Mouse (Mus musculus) MN1 (cell line): ENCODE results near the gene Matn4.

ENCODE experiments used
- DNase-seq: peaks from one replicate; pipeline ENCODE4 v3.0.0-alpha.2; 2016; ENCODE audit warnings: low spot score

The Matn4 gene

DNA sequence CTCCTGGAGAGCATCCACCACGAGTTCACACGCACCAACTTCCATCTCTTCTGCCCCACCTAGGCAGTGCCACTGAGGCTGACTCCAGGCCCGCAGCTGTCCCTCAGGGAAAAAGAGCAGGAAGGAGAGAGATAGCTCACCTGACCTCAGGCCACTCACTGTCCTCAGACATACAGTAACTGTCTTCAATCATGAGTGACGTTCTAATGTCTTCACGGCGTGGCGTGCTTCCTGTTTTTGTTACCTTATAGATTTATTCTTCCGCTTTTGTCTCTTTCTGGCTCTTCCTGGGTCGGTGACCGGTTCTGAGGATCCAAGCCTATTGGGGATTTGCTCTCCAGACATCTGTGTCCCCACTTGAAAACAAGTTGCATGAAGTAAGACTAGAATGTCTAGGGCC is 9.6 kb upstream of the Matn4 start:
- DNase-seq: no peak

DNA sequence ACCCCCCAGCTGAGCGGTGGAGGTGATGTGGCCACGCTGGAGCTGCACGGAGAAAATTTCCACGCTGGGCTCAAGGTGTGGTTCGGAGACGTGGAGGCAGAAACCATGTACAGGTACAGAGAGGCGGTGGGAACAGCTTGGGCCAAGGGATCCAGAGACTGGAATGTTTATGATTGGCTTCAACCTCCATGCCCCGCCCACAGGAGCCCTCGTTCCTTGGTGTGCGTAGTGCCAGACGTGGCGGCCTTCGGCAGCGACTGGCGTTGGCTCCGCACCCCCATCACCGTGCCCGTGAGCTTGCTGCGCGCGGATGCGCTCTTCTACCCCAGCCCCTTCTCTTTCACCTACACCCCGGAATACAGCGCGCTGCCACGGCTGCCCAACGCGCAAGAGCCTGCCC is 9.2 kb upstream of the Matn4 start:
- DNase-seq: no peak

DNA sequence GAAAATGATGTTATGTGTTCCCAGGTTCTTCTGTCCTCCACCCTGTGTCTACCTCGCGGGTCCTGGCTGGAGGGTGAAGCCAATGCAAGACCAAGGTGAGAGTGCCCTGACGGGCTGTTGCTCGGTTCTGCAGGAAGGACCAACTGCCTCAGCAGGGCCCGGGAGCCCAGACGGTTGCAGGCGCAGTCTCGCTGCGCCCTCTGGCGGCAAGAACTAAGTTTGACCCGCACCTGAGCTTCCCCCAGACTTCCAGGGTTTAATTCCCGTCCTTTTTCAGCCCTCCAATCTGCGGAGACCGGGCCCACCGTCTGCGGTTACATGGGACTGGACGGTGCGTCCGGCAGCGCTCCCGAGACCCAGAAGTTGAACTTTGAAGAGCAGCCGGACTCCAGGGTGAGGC is 2.7 kb upstream of the Matn4 start:
- peak; percentile 77 for DNase-seq

DNA sequence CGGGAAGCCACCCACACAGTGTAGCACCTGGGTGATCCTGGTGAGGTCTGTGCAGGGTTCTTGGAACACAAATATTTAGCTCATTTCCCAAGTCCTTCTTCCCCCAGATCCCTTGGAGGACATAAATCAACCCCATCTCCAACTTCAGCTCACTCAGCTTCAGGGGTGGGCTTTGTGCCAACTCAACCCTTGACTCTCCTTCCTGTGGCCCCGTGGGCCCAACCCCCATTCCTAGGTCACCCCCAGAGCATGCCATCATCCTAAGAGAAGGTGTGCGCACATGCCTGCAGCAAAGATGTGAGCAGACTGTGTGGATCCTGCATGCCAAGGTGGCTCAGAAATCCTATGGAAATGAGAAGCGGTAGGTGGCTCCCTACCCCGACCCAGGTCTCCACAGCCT is 559 bp upstream of the Matn4 start:
- DNase-seq: no peak

DNA sequence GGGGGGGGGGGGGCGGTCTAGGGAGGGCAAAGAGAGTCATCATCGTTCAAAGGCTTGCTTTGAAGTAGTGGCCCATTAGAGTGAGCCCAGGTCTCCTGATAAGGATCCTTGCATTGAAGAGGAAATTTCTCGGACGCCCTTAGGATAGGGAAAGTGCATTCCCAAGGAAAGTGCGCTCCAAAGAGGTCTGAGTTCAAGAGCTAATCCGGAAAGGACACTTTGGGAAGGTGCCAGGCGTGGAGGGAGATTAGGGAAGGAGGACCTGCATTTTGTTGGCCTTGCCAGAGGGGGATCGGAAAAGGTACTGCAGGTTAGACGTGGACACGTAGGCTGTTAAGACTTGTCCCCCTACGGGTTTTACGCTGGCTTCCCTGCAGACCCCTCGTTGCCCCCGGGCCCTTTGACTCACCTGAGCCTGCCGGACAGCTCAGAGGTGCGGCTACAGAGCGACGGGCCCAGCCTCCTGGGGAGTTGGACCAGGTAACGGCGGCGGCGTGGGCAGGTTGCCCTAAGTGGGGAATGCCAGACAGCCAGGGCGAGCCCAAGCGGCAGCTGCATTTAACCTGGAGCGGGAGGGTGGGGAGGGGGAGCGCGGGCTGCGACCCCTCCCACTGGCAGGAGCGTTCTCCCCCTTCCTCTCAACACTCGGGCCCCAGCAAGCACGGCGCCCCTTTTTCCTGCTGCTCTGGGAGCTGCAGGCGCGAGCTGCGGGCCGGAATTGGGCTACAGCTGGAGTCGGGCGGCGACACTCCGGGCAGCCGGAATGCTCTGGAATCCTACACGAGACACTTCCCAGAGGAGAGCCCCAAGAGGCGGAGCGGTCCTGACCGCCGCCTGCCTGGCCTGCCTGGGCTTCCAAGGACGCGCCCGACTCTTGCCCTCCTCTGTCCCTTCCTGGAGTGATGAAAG is 624 bp downstream of the Matn4 start:
- DNase-seq: no peak

DNA sequence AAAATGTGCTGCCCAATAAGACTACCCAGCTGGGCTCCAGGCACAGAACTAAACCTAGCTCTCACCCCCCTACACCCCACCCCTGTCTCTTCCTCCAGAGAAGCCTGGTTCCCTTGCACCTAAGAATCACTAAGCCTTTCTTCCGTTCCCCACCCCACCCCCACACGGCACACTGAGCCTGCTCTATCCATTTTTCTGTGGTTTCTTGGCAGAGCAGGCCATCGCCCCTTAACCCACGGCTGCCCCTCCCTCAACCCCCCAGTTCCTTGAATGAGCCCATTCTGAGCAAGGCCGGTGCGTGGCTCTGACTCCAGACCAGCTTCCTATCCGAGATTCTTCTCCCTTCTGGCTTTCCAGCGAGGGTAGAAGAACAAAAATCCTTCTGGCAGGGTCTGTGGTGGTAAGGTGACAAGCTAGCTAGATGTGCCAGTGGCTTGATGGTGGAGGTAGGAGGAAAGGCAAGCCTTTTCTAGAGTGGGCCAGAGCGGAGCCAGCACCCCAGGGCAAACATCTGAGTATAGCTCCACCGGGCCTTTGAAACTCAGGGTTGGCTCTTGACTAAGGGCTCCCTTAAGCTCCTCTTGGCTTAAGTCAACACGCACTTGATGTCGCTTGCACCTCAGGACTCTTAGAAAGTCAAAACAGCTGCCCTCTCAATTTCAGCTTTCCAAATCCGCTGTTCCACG is 1.4 kb downstream of the Matn4 start:
- DNase-seq: no peak

DNA sequence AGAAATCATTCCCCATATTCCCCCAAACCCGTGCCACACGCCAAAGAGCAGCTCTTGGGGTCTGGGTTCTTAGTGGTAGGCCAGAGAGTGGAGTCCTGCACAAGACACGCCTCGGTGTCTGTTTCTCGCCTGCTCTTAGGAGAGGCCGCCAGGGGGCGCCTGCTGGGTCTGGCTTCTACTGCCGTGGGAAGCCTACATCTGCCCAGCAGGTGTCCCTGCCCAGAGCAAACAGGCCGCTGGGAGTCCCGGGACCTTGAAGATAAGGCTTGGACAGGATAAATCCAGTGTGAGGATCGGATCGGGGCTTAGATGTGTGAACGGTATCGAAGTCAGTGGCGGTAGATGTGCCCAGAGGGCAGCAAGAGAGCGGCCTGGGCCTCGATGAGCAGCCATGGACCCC is 2.1 kb downstream of the Matn4 start, which contains the start of gene Rbpjl:
Gene Rbpjl, plus strand, starts transcription at position 236 of the 400 bp plus-strand sequence.
- DNase-seq: no peak

DNA sequence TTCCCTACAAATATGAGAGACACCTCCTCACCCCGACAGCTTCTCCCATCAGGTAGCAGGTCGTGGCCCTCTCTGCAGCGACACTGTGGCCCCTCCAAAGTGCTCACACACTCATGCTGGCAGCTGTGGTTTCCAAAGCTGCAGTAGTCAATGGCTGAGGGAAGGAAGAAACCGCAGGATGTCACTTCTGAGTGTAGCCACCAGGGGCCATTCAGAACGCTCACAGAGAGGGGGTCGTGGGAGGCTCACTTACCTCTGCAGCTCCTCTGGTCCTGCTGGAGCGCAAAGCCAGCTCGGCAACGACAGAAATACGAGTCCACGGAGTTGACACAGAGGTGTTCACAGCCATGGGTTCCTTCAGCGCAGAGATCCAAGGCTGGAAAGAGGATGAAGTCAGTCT is 8.0 kb downstream of the Matn4 start:
- DNase-seq: no peak

DNA sequence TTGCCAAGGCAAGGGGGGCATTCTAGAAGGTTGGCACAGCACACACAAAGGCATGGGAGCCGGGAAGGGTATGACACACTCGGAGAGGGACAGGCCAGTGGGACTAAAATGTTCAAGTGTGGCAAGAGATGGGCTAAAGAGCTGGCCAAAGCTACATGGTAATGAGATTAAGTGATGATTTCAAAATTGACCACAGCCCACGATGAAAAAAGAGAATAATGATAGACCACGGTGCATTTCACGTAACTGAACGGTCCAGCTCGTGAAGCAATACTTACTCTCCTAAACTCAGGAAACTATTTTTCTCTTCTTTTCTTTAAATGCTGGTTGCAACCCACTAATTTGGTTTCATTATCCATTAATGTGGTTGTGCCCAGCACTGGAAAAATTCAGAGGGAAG is 8.9 kb downstream of the Matn4 start:
- no peak for DNase-seq

DNA sequence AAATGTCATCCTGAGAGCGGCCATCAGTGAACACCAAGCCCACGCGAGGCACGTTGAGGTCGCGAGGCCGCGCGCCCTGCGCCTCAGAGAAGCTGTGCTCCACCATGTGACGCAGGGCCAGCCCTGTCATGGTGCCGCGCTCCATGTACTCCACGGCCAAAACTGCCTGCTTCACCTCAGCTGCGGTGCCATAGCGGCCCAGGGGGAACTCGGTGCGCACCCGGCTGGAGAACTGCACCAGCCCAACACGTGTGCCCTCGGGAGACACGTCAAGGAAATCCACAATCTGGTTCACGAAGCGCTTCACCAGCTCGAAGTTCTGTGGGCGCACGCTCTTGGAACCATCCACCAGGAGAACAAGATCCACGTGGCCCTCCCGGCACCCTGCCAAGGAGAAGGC is 11.8 kb downstream of the Matn4 start:
- no peak for DNase-seq

DNA sequence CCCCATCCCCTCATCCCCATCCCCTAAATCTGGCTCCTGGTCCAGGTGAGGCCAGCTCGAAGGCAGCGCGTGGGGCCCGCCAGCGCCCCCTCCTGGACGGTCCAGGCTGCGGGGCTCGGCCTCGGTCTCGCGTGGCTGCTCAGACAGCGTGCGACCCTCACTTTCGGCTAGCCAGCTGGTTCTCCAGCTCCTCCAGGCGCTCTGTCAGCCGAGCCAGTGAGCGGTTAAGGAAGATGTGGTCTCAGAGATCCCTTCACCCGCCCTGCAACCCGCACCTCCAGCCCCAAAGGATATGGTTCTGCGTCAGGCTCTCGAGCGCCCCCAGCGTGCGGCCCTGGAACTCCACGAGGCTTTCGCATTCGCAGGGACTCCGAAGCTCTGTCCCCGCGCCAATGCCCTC is 15.5 kb downstream of the Matn4 start:
- DNase-seq: no peak

DNA sequence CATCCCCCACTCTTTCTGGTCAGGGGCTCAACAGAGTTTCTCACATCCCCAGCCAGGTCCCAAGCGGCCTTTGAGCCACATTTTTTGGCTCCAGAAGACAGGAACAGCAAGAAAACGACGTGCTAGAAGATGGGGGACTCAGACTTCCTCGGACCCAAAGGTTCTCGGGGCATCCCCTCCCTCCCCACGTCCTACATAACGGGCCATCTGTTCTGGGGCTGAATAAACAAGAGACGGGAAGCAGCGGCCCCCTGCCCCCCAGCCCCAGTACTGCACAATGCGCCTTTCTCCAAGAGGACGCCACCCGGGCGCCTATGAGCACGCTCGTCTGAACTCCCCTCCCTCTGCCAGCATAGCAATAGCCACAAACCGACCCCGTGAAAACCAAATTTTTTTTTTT is 15.9 kb downstream of the Matn4 start, which contains the start of gene Slpi:
Gene Slpi, minus strand, starts transcription at position 76 of the 400 bp plus-strand sequence.
- no peak for DNase-seq

DNA sequence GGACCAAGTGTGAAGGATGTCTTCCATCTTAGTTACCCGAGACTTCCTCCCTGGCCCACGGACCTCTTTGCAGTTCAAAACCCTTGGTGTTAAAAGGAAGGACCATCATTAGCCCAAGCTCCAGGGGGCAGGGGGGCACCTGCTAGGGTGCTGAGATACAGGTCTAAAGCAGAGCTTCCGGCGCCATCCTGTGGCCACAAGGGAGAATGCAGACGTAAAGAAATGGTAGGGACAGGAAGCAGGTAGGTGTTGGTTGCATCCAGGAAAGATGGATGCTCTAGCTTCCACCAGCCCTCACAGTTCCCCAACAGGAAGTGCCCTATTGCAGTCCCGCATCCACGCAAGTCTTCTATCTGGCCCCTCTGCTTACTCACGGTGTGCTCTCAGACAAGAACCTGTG is 18.0 kb downstream of the Matn4 start:
- DNase-seq: peak; percentile 77

DNA sequence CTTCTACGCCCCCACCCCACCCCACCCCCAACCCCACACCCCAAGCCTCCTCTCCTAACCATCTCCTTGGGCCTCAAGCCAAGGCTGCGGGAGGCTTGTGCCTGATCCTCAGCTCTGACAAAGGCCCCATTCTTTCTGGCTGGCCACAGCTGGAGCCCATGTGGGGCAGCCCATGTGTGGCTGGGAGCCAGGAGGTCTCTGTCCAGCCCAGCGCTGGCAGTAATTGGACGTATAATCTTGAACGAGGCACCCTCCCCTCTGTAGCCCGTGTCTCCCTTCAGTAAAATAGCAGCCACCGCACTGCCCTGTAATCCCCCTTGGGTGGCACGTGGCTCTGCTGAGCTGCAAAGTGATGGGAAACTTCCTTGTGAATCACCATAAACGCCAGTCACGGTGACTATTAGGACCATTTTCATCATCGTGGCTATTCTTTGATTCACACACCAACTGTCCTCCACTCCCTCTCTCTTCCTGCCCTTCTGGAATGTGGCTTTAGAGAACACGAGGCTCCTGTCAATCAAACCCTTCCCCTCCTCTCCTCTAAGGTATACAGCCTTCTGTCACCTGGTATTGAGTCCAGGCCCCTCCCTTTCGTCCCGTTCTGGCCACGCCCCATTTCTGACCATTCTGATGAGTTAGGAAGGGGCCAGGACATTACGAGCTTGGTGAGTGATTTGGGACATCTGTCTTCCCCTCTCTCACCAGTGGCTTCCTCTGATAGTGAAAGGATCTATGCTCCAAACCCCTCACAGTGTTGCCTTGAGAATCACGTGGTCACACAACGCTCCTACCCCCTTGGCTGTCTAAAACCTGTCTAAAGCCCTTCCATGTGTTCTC is 18.8 kb downstream of the Matn4 start:
- peak; percentile 76 for DNase-seq

DNA sequence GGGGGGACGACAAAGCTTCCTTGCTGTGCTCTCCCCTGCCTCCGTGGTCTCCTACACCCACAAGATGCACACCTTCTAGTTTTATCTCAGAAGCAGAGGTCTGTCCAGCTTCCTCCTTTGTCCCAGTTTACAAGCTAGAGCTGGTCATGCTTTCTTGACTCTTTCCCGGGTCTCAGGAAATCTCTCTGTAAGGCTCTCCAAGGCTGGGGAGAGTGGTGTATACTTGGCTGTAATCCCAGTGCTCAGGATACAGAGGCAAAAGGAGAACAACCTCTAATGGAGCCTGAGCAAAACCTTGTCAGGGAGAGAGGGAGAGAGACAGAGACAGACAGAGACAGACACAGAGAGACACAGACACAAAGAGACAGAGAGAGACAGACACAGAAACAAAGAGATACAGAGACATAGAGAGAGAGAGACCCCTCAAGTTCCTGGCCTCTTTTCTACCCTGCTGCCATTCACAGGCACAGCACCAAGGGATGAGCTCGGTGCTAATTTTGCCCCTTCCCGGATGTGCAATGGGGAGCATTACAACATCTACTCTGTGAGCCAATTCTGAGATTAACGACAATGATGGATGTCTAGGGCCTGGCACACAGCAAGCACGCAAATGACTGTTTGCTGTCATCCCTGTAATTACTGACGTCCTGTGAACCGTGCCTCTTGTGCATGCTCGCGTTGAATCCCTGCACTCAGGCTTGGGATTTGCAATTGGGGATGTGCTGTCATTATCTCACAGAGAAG is 21.1 kb downstream of the Matn4 start:
- peak; percentile 27 for DNase-seq

DNA sequence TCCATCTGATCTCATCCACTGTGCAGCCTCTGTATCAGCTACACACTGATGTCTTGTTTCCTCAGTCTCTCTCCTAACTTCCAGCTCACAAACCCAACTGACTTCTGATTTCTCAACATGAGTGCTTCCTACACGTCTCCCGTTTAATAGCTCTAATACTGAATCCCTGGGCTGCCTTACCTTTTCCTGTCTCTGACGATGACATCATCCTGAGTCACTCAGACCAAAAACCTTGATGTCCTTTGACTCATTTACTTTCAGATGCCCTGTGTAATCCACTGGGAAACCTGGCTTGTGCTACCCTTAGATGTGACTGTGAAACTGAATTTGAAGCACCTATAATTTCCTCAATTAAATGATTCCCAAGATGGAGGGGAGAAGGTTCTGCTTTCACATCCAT is 22.0 kb downstream of the Matn4 start:
- no peak for DNase-seq

DNA sequence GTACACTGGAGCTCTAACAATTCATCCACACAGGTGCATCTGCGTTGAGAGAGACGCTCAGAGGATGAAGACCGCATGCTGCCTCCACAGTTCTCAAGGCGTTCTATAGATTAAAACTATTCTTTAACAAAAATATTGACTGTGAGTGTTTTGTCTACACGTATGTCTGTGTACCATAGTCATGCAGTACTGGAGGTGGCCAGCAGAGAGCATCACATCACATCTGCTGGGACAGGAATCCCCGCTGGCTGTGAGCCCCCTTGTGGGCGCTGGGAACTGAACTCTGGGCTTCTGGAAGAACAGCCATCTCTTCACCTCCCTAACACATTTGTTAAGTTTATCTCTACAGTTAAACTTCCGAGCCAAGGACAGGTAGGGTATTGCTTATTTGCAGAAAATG is 23.2 kb downstream of the Matn4 start:
- DNase-seq: no peak

DNA sequence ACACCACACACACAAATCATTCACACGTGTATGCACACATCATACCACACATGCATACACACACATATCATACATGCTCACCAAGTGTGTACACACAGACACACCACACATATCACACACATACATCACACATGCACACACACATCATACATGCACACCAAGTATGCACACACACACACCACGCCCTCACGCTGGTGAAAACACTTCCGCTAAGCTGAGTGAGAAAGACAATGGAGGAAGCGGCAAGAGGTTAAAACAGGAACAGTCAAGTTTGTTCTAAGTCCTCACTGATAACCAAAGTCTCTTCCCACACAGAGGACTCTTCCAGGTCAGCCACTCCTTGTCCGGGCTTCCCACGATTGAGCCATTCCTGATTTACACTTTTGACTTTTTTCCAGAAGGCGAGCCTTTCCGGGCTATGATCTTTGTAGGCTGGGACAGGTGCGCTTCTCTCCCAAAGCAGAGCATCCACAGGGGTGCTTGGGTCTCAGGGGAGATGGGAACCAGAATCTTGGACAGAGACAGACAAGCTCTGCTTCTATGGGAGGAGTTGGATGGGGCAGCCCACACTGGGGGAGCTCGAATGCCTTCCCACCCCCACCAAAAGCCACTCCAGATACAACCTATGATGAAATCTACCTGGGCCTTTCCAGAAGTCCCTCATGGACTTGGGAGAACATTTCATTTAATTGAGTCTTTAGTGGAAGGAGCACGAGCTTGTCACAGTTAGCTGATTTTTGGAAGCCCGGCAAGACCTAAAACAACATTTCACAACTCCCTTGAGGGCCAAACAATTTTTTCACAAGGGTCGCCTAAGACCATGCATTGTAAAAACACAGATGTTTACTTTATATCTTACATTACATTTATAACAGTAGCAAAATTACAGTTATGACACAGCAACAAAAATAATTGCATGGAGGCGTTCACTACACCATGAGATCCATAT is 27.2 kb downstream of the Matn4 start:
- DNase-seq: no peak

DNA sequence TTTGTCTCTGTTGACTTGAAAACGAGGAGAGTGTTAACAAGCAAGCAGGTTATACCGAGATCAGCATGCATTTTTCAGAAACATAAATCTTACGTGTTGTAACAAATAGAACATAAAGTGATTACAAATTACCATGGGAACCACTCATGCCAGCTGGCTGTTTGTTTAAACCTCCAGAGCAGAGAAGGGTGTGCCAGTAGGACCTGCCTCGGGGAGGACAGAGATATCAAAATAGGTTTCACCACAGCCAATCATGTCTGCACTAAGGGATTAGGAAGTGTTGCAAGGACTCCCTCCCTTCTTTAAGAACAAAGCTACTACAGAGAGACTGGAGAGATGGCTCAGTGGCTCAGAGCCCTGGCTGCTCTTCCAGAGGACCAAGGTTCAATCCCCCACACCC is 31.8 kb downstream of the Matn4 start:
- no peak for DNase-seq

DNA sequence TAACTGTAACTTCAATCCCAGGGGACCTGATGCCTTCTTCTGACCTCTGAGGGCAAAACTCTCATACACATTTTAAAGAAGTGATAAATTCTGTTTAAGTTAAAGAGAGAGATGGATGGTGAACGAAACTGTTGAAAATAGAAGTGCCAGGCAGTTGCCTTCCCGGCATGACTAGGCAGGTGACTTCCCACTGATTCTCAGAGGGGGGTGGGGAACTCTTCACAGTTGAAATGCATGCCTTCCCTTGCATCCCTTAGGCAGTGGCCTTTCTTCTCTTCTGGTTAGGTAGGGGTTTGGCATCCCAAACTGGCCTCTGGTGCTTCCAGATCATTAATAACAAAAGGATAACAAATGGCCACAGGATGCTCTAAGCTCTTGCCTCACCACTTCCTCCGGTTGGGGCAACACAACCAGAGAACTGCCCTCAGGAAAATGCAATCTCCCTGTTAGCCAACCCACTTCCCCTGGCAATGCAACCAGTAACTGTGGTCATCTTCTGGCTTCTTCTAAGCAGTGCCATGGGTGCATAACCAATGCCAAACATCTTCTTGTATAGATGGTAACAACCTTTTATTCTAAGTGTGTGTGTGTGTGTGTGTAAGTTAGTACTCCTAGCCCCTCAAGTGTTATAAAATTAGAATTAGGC is 32.4 kb downstream of the Matn4 start:
- DNase-seq: no peak
